Mouse (Mus musculus) CD4-positive, CD25-positive, alpha-beta regulatory T cell, adult 2 months (primary cell): ENCODE measurements around the gene Mybph.

Source experiments
- DNase-seq: peaks from one replicate; pipeline ENCODE4 v3.0.0-alpha.2; 2012; ENCODE audit warnings: low read depth, low spot score

The Mybph gene

DNA sequence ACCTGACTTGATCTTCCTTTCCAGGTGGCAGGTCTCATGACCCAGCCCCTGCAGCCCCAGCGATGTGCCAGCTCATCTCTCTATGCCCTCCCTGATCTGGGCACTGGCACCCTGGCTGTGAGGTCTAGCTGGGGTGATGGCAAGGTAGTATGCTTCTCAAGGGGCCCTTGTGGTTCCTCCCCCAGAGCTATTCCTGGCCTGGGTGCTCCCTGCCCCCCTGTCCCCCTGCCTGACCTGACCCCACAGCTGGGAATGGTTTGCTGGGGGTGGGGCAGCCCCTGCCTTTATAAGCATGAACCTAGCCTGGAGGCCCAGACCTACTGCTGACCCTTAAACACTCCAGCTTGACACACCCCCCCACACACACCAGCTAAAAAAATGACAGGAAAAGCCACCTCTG, at the start of gene Mybph:
Mybph (plus strand) TSS at position 323 of the 400 bp plus-strand sequence.
- DNase-seq = no peak

DNA sequence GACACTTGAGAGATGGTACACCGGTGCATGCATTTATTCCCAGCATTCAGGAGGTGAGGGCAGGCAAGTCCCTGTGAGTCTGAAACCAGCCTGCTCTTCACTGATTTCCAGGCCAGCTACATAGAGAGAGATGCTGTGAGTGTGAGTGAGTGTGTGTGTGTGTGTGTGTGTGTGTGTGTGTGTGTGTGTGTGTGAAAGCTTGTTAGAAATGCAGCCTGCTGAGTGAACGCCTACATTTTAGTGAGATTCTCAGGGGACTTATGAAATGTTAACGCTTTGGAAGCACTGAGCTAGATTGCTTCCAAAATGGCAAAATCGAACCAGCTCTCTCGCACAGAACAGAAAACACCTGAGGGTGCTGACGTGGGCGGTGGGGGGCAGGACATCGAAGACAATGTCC, 47.2 kb upstream of the Mybph start:
- no peak for DNase-seq

DNA sequence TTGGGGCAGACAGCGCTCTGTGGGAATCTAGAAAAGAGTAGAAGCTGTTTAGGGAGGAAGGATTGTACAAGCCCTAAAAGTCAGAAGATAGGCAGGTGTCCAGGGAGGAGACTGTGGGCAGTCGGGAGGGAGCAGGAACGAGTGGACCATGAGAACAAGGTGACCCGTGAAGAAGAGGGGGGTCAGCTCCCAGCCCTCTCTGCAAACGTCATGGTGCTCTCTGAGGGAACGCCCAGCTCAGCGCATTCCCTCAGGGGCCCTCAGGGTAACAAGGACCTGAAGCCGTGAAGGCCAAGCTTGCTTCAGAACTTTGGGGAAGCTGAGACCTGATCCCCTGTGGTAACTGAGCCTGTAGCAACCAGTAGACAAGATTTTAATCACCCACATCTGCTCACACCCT, 43.2 kb upstream of the Mybph start:
- no peak for DNase-seq

DNA sequence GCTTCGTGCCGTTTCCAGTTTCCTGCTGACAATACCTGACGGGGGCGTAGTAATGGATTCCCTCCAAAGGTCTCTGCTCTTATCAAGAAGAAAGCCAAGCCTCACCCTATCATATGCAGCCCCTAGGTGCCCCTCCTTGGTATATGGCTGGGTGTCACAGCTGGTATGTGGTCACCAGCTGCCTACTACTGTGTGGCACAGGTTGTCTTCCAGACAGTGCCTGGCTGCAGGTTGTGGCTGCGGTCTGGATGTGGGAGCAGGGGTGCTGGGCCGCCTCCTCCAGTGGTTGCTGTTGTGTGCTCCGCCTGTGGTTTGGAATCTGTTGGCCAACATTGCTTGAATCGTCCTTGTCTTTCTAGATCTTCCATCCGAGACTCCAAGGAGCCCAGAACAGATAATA, 42.5 kb upstream of the Mybph start:
- no peak for DNase-seq

DNA sequence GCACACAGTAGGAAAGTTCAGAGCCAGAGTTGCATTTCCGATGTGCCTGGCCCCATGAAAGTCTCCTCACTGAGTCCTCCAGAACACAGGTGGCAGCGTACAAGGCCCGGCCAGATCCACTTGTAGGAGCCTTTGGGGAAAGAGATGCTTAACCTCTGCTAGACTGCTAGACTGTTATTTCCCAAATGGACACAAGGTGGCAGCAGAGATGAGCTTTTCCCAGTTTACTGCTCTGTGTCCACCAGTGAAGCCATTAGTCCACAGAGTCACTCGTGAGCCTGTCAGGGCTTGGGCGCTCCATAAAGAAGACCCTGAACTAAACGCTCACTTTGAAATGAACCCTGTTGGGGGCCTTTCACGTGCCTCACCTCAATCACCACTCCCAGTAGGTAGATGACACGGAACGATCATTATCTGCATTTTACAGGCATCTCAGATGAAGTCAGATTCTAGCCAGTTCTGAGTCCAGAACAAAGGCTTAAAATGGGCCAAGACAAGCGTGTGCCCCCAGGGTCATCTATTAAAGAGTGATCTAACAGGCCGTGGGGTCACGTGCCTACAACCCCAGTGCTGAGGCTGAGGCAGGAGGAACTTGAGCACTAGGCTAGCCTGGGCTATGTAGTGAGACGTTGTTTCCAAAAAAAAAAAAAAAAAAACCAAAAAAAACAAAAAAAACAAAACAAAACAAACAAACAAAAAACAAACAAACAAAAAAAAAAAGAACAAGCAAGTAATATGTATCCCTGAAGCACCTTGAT, 41.4 kb upstream of the Mybph start:
- peak; percentile 78 for DNase-seq

DNA sequence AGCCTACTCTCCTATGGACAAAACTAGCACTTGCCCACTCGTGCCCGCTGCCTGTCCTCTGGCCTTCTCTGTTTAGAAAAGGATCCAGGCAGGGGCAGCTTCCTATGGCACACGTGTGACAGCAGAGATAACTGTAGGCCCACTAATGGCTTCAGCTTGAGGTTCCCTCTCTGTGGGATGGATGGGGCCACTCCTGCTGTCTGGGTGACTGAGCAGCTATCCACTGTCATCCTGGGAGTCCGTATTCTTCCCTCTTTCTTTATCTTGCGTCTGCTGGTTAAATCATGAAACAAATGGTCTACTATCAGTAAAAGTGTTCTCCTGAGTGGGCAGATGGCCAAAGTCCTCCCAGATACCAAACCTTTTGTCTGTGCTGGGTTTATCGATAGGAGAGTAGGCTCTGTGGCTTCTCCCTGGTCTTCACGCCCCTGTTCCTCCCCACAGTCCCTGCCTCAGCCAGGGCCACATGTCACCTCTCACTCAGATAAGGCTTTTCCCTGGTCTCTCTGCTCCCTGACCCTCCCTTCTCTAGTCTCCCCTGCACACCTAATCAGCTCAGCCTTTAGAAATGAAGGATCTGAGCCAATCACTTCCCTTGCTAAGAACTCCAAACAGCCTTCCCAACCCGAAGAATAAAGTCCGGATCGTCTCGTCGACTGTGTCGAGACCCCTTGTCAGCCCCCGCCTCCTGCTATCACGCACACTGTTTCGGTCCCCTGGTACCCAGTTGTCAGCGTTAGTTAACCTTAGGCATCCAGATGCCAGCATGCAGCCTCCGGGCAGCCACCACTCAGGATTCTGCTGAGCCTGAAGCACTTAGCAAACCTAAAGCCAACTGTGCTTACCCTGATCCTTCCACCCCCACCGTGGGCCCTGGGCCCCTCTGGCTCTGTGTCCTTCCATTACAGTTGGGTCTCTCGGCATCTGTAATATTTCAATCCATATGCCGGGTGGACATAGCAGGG, 40.3 kb upstream of the Mybph start:
- no peak for DNase-seq

DNA sequence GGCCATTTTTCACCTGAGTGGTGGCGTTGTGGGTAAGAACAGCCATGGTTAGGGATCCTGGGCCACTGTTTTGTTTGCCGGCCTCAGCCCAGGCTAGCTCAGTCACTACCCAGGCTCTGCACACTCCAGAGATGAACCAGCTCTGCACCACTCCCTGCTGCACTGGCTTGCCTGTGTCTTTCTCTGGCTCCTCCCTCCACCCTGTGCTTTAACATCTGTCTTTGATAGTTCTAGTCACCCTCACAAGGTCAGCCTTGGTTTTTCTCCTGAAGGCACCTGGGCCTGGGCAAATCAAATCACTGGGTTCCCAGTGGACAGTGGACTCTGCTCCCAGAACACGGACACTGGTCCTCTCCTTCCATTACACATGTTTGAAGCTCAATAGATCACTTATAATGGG, 39.1 kb upstream of the Mybph start:
- DNase-seq = no peak

DNA sequence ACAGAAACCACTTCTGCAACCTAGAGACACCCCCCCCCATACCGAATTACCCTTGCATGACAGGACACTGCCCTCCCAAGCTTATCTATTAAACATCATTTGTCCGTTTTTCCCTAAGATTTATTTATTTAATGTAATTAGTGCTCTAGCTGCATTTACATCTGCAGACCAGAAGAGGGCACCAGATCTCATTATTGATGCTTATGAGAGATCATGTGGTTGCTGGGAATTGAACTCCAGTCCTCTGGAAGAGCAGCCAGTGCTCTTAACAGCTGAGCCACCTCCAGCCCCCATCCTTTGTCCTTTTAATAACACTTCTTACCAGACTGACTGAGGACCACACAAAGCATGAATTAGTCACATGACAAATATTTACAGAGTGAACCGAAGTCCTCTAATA, 38.6 kb upstream of the Mybph start:
- DNase-seq = peak; percentile 36

DNA sequence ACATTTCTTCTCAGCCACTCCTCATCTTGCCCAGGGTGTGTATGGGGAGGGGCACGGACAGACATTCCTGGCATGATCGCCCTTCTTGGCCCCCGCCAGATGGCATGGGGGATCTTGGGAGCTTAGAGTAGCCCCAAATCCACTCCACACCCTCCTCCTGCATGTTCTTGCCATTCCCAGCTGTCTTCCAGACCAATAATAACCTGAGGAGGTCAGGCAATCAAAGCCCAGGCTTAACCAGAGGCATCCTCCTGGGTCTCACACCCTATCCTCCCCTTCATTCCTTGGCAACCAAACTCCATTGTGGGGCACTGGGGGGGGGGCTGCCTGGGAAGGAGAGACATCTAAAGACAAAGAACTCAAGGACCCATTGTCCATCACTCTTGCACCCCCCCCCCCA, 32.8 kb upstream of the Mybph start:
- DNase-seq = no peak

DNA sequence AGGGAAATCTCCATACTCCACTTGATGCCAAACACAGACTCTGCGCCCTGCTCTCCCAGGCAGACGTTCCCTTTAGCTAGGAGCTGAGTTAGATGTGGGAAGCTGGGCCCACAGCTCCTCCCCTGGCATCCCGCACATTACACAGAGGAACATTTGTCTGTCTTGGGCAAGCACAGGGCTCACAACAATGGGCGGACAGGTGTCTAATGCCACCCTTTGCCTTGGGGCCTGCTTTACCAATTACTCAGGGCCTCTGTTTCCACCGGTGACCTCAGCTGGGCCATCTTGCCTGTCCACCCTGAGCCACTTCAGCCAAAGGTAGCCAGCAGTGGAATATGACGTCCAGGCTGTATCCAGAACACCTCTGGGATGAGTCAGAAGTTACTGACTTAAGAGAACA, 31.8 kb upstream of the Mybph start:
- DNase-seq = no peak

DNA sequence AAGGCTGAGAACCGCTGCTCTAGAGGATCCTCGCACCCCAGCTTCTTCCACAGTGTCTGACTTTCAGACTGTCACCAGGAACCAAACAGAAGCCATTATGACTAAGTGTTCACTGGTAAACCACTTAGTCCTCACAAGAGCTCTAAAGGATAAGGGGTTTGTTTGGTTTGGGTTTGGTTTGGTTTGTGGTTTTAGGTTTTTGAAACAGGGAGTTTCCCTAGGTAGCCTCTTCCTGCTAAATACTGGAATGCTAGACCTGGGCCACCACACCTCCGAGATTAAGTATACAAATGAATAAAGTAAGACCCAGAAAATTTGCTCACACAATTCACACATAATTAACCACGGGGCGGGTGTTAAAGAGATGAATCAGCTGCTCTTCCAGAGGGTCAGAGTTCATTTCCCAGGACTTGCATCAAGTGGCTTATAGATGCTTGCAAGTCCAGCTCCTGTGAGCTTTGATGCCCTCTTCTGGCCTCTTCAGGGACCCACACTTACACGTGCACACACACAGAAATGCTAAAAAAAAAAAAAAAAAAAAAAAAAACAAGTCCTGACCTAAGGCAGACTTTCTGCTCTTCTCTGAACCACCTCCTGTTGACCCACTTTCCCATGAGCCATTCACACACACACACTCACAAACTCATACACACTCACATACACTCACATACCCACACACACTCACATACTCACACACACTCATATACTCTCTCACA, 30.6 kb upstream of the Mybph start:
- DNase-seq = no peak

DNA sequence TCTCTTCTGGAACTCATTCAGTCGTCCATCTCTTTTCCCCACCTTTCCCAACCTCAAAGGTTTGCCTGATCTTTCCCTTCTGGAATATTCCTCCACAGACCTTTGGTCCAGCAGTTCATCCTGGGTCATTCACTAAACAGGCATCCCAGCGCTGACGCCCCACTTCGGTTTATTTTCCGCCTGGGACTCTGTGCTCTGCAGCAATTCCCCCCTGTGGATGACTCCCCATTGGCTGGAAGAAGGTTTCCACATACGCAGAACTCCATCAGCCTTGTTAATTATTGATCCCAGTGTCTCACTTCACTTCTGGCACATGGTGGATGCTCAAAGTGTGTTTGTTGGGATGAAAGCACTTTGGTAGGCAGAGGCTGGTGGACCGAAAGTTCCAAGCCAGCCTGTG, 29.8 kb upstream of the Mybph start:
- DNase-seq = no peak

DNA sequence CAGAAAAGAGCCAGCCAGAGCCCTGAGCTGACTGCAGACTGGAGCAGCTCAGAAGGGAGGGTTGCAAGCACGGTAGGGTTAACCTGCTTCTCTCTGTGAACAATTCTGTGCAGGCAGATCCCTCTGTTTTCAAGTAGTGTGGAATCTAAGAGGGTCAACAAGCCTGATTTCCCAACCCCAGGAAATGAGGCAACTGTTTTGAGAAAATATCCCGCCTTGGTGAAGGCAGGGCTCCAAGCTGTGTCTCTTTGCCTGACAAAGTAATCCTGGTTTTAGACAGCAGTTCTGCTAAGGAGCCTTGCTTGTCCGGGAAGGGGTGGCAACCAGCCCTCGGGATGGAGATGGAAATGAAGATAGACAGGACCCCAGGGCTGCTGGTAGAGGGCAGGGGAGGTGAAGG, 28.8 kb upstream of the Mybph start:
- no peak for DNase-seq

DNA sequence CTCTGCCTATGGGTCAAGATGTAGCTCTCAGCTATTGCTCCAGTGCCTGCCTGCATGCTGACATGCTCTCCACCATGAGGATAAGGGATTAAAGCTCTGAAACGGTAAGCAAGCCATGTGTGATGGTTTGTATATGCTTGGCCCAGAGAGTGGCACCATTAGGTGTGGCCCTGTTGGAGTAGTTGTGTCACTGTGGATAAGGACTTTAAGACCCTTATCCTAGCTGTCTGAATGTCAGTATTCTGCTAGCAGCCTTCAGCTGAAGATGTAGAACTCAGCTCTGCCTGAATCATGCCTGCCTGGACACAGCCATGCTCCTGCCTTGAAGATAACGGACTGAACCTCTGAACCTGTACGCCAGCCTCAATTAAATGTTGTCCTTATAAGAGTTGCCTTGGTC, 26.7 kb upstream of the Mybph start:
- no peak for DNase-seq

DNA sequence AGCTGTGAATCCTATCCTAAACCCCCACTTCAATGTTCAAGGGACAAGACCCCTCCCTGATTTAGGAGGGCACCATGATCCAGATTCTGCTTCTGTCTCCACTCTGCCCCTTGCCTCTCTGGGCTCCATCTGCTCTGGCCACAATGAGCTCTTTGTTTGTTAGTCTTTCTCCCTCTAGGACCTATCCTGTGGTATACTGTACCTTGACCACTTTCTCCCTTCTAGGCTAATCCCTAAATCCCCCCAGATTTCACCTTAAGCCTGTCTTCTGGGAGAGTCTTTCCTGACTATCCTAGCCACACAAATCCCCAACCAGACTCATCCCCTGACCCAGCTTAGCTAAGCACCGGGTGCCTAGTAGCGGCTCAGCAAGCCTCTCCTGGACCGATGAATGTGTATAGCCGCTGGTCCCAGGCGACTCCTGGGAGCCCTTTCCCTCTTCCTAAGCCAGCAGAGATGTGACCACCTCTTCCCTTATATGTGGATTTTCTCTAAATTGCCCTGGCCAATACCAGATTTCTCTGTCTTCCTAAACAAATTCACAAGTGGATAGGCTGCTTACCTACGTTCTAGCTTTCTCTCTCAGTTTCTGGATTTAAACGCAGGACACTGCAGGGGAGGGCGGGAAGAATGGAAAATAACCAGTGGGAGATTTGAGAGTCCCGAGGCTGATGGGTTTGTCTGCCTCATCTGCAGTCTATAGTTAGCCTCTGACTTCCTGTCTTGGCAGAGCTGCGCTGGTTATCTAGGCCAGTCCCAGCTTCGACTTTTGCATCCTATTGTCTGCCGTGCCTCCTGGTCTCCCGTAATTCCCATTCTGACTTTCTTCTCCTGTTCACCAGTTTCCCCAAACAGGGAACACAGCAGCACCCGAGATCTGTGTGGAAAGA, 25.6 kb upstream of the Mybph start:
- no peak for DNase-seq

DNA sequence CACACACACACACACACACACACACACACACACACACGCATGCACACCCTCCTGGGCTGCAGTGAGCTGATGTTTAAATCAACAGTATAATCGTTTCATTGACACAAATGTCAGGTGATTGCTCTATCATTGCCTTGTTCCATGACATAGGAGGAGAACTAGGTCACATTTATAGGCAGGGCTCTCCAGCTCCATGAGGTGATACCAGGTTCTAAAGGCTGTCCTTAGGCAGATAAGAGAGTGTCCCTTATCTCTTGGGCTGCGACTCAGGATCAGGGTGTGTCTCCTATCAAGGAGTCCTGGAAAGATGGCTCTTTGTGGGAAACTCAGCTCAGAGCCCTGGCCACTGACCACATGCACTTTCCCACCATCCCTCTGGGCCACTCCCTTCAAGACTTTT, 24.7 kb upstream of the Mybph start:
- DNase-seq = no peak

DNA sequence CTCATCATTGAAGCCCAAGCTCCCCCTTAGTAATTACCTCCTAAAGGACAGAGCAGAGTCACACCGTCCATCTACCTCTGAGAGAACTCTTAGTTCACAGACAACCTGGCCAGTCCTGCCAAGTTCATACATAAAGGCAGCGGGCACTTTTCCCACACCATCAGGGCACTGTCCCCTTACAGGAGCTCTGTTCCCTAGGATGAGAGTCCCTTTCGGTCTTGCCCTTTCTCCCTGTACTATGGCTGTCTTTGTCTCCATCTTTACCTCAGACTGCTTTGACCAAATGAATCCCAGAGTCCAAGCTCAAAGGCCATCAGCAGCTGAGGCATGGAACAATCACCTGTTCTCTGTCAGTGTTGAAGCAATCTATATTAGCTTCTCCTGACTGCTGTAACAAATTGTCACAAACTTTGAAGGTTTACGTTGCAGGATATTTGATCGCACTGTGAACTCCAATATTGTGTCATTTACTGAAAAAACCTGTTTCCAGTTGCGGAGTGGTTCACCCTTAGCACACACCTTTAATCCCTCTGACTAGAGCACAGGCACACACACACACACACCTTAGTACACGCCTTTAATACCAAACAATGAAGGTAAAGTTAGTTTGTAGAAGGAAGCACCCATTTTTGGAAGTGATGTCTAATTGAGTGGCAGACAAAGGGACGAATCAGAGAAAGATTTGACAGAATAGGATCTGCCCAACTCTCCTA, 24.1 kb upstream of the Mybph start:
- DNase-seq = no peak

DNA sequence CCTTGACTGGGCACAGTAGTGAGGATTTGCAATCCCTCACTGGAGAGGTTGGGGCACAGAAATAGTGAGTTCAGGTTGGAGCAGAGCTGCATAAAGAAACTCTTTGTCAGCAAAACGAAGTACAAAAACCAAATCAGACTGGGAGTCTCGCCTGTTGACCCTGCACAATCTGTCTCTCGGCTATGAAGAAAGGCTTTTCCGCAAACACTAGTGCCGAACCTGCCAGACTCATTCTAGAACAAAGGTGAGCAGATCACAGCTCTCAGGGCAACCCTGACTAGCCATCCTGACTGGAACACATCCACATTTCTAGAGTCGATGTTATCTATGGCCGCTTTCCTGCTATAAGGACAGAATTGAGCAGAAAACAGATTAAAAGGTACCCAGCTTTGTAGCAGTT, 20.2 kb upstream of the Mybph start:
- DNase-seq = no peak

DNA sequence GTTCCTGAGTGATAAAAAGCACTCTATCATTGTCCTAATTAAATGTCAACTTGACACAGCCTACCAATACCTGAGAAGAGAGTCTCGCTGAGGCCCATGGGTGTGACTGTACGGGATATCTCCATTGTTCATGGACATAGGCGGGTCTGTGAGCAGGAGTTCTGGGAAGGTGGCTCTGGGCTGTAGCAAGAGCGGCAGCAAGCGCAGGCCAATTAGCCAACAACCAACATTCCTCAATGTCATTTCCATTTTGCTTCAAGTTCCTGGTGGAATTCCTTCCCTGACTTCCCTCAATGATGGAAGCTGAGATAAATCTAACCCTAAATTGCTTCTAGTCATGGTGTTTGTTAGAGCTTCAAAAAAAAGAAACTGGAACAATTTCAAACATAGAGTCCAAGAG, 15.3 kb upstream of the Mybph start:
- no peak for DNase-seq

DNA sequence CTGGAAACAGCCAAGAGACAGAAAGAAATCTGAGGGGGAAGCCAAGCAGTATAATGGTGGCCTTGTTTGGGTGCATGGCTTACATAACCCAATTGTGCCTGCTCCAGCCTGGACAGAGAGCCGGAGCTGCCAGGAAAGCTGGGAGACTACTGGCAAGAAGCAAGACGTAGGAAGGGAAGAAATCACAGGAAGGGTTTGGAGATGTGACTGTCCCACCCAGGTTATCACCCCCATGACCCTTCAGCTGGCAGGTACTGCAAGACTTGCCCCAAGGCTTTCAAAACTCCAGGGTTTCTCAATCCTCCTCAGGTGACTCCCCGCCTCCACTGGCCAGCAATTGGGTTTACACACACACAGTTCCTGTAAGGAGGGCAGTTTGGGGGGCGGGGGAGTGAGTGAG, 11.2 kb upstream of the Mybph start, which contains the start of gene Chil1:
Chil1 (plus strand) TSS at position 152 of the 400 bp plus-strand sequence.
- DNase-seq = no peak

DNA sequence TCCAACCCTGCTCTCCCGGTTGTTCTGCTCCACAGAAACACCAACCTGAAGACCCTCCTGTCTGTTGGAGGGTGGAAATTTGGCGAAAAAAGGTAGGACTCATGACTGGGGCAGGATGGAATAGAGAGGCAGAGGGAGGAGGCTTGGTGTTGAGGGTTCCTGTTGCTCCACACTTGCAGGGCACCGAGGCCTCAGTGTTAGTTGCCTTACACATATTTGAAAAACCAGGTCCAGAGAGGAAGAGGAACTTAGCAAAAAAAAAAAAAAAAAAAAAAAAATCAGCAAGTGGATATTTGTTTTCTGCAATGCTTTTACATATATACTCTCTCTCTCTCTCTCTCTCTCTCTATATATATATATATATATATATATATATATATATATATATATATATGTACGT, 9.2 kb upstream of the Mybph start:
- no peak for DNase-seq
